ENCODE assay signal across 9 mouse cellular contexts in genomic region chr2:29817426-29818232, GRCm38 (mm10). TPM values are rescaled to one million over a fixed set of nuclear protein-coding genes. Genes with fewer than 3 reads are reported as not detected.
A peak's percentile ranks its signal among the peaks of the same experiment; 100 is the strongest.
DNase-seq lines count a peak whose midpoint lies in the region; ATAC-seq and TF ChIP-seq lines count a peak whose summit lies in the region.
"Had no signal": no experiment of that assay in that cellular context is flagged by ENCODE, and none has a peak within 500 bp of the region (broad histone marks: within the 10 kb centered on the region; RNA-seq: fewer than 3 reads in every experiment).

No protein-coding gene starts in this region.

- peak overlapping the region in 1 of 2 experiments; percentile 26; a peak in 1 of 4 replicates for H3K27ac ChIP-seq in heart, embryonic 14.5 days (replicated peaks in 1 of 2; ENCODE audit: control insufficient read depth in 1 of 2, insufficient read depth in 1 of 2, low read depth in 2 of 2, low read length in 2 of 2)
- H3K27ac ChIP-seq in liver, embryonic 14.5 days: no peak overlapping the region
- H3K27ac ChIP-seq in neural tube, embryonic 13.5 days (replicated peaks): peak overlapping the region; percentile 30
- H3K27ac ChIP-seq: liver, embryonic 15.5 days had no signal

- peaks cover 33% of the 10 kb centered on the region for H3K36me3 ChIP-seq in heart, embryonic 14.5 days (ENCODE audit: control insufficient read depth, insufficient read depth, low read length)
- H3K36me3 ChIP-seq in liver, embryonic 14.5 days (replicated peaks; ENCODE audit: control insufficient read depth, insufficient read depth, low read depth): no peaks in the 10 kb centered on the region
- H3K36me3 ChIP-seq in neural tube, embryonic 13.5 days: peaks cover 42% of the 10 kb centered on the region

- H3K4me1 ChIP-seq in heart, embryonic 14.5 days (ENCODE audit: control insufficient read depth in 2 of 2, insufficient read depth in 2 of 2, low read length in 2 of 2): peaks cover 10 to 18% of the 10 kb centered on the region in 2 experiments
- peaks cover 0 to 12% of the 10 kb centered on the region in 2 experiments; a peak in 3 of 4 replicates for H3K4me1 ChIP-seq in liver, embryonic 14.5 days (replicated peaks; ENCODE audit: control insufficient read depth in 2 of 2, insufficient read depth in 2 of 2, low read length in 1 of 2)
- H3K4me1 ChIP-seq in neural tube, embryonic 13.5 days (replicated peaks): peaks cover 22% of the 10 kb centered on the region

- no peaks in the 10 kb centered on the region for H3K27me3 ChIP-seq in heart, embryonic 14.5 days (ENCODE audit: control insufficient read depth, insufficient read depth, low read length)
- H3K27me3 ChIP-seq in liver, embryonic 14.5 days (ENCODE audit: control insufficient read depth, insufficient read depth, low read length): no peaks in the 10 kb centered on the region
- no peaks in the 10 kb centered on the region for H3K27me3 ChIP-seq in neural tube, embryonic 13.5 days
- H3K27me3 ChIP-seq: liver, embryonic 15.5 days had no signal

- peak overlapping the region; percentile 40 for H3K4me2 ChIP-seq in heart, embryonic 14.5 days (ENCODE audit: low read length)
- no peak overlapping the region for H3K4me2 ChIP-seq in liver, embryonic 14.5 days (ENCODE audit: low read depth)
- peak overlapping the region; percentile 21; the same call in 1 of the 2 replicates for H3K4me2 ChIP-seq in neural tube, embryonic 13.5 days
- H3K4me2 ChIP-seq: liver, embryonic 15.5 days had no signal

- 35% methylated on average over 8 of the region's 8 CpGs for WGBS in heart, embryonic 14.5 days
- WGBS in liver, embryonic 14.5 days (ENCODE audit: insufficient replicate concordance): 41% methylated on average over 8 of the region's 8 CpGs
- 35% methylated on average over 8 of the region's 8 CpGs for WGBS in neural tube, embryonic 13.5 days

- TF ChIP-seq EP300 in liver, embryonic 14.5 days (IDR thresholded peaks at IDR 0.05; ENCODE audit: low read depth): no peak

- H3K9me3 ChIP-seq in heart, embryonic 14.5 days (ENCODE audit: control insufficient read depth, low read length): no peaks in the 10 kb centered on the region
- H3K9me3 ChIP-seq in liver, embryonic 14.5 days (ENCODE audit: control insufficient read depth, low read length): no peaks in the 10 kb centered on the region
- no peaks in the 10 kb centered on the region for H3K9me3 ChIP-seq in neural tube, embryonic 13.5 days
- H3K9me3 ChIP-seq: liver, embryonic 15.5 days had no signal

- TF ChIP-seq CTCF in liver, embryonic 14.5 days (IDR thresholded peaks at IDR 0.05; ENCODE audit: low read depth): peak; percentile 92

- peak; percentile 67 to 76 for DNase-seq in CD8-positive naive resting alpha-beta T cell, adult 2 months (ENCODE audit: low read depth in 2 of 2, low spot score in 2 of 2)
- DNase-seq in c-Kit-negative CD71-positive TER-119-positive erythroid progenitor cells, embryonic 14.5 days (ENCODE audit: low read depth, low spot score): peak; percentile 62
- DNase-seq in fibroblast of lung, adult 2 months (ENCODE audit: low read depth): peak; percentile 79
- DNase-seq in kidney, postnatal 10 days: peak; percentile 93
- peak in 2 of 3 experiments; percentile 48 to 53 for DNase-seq in liver, embryonic 14.5 days (ENCODE audit: low read depth in 3 of 3, low spot score in 3 of 3)
- DNase-seq in telencephalon, adult 2 months (ENCODE audit: low read depth, low spot score): peak; percentile 82

- no peak overlapping the region for H3K9ac ChIP-seq in heart, embryonic 14.5 days (ENCODE audit: low read length)
- H3K9ac ChIP-seq in liver, embryonic 14.5 days (replicated peaks): no peak overlapping the region
- H3K9ac ChIP-seq in neural tube, embryonic 13.5 days: no peak overlapping the region
- H3K9ac ChIP-seq: liver, embryonic 15.5 days had no signal

- H3K4me3 ChIP-seq in heart, embryonic 14.5 days (ENCODE audit: control insufficient read depth in 1 of 2, insufficient read depth in 1 of 2, low read depth in 1 of 2, low read length in 2 of 2): no peak overlapping the region
- no peak overlapping the region for H3K4me3 ChIP-seq in liver, embryonic 14.5 days (ENCODE audit: insufficient read depth in 1 of 2, low read depth in 2 of 2, low read length in 2 of 2)
- H3K4me3 ChIP-seq in neural tube, embryonic 13.5 days: no peak overlapping the region
- H3K4me3 ChIP-seq: liver, embryonic 15.5 days had no signal

- ATAC-seq in heart, embryonic 14.5 days (ENCODE audit: insufficient number of reproducible peaks, insufficient read depth, low FRiP score, low read depth): peak; percentile 33; the same call in 1 of the 2 replicates
- ATAC-seq in liver, embryonic 14.5 days (ENCODE audit: insufficient read depth): peak; percentile 44
- ATAC-seq in neural tube, embryonic 13.5 days (ENCODE audit: low read depth): peak; percentile 69

RNA-seq across cellular contexts. Expression of gene Urm1, which starts 2.2 kb away (rescaled TPM):
- 14.6 and 17.8 TPM in 2 replicates for polyA plus RNA-seq in heart, embryonic 14.5 days (2014; fragmentation: Nextera tagmentation; extraction: Ambion mirVana)
- 14.5 and 17.7 TPM in 2 replicates for polyA plus RNA-seq in liver, embryonic 14.5 days (2012; rRNA removed)
- 7.4 and 8.4 TPM in 2 replicates for polyA plus RNA-seq in liver, embryonic 14.5 days (2014; fragmentation: Nextera tagmentation; extraction: Ambion mirVana)
- 19.0 and 22.8 TPM in 2 replicates for polyA plus RNA-seq in neural tube, embryonic 13.5 days (2015; fragmentation: Nextera tagmentation; extraction: Ambion mirVana)

RNA-seq across cellular contexts. Expression of gene Slc27a4, which starts 15.2 kb away (rescaled TPM):
- polyA plus RNA-seq in heart, embryonic 14.5 days (2014; fragmentation: Nextera tagmentation; extraction: Ambion mirVana): 7.8 and 9.5 TPM in 2 replicates
- polyA plus RNA-seq in liver, embryonic 14.5 days (2012; rRNA removed): 2.3 and 2.5 TPM in 2 replicates
- polyA plus RNA-seq in liver, embryonic 14.5 days (2014; fragmentation: Nextera tagmentation; extraction: Ambion mirVana): 1.5 and 1.9 TPM in 2 replicates
- polyA plus RNA-seq in neural tube, embryonic 13.5 days (2015; fragmentation: Nextera tagmentation; extraction: Ambion mirVana): 34.6 and 35.5 TPM in 2 replicates

RNA-seq across cellular contexts. Expression of gene Trub2, which starts 29.3 kb away (rescaled TPM):
- polyA plus RNA-seq in heart, embryonic 14.5 days (2014; fragmentation: Nextera tagmentation; extraction: Ambion mirVana): 21.9 and 23.3 TPM in 2 replicates
- polyA plus RNA-seq in liver, embryonic 14.5 days (2012; rRNA removed): 11.2 and 15.1 TPM in 2 replicates
- polyA plus RNA-seq in liver, embryonic 14.5 days (2014; fragmentation: Nextera tagmentation; extraction: Ambion mirVana): 9.3 and 11.8 TPM in 2 replicates
- 32.0 and 37.7 TPM in 2 replicates for polyA plus RNA-seq in neural tube, embryonic 13.5 days (2015; fragmentation: Nextera tagmentation; extraction: Ambion mirVana)

RNA-seq across cellular contexts. Expression of gene Coq4, which starts 30.3 kb away (rescaled TPM):
- 29.5 and 33.4 TPM in 2 replicates for polyA plus RNA-seq in heart, embryonic 14.5 days (2014; fragmentation: Nextera tagmentation; extraction: Ambion mirVana)
- 8.4 and 10.0 TPM in 2 replicates for polyA plus RNA-seq in liver, embryonic 14.5 days (2012; rRNA removed)
- polyA plus RNA-seq in liver, embryonic 14.5 days (2014; fragmentation: Nextera tagmentation; extraction: Ambion mirVana): 11.6 and 13.4 TPM in 2 replicates
- polyA plus RNA-seq in neural tube, embryonic 13.5 days (2015; fragmentation: Nextera tagmentation; extraction: Ambion mirVana): 30.0 and 34.3 TPM in 2 replicates

RNA-seq across cellular contexts. Expression of gene Cercam, which starts 51.3 kb away (rescaled TPM):
- polyA plus RNA-seq in heart, embryonic 14.5 days (2014; fragmentation: Nextera tagmentation; extraction: Ambion mirVana): 13.9 and 14.8 TPM in 2 replicates
- 20.1 and 20.4 TPM in 2 replicates for polyA plus RNA-seq in liver, embryonic 14.5 days (2012; rRNA removed)
- 16.6 and 23.1 TPM in 2 replicates for polyA plus RNA-seq in liver, embryonic 14.5 days (2014; fragmentation: Nextera tagmentation; extraction: Ambion mirVana)
- 24.8 and 25.5 TPM in 2 replicates for polyA plus RNA-seq in neural tube, embryonic 13.5 days (2015; fragmentation: Nextera tagmentation; extraction: Ambion mirVana)
